Mouse (Mus musculus): ENCODE measurements around the gene Them5.

The Them5 gene

GRCm38 (mm10) chr3:94372641-94373040 lies 30.7 kb downstream of the Them5 start, which contains the start of gene Rorc:
TSS of gene Rorc (plus strand) at chr3:94372794.
- DNase-seq: peak; percentile 62 to 68

- DNase-seq: peak in 1 of 2 experiments; percentile 62
Measured at GRCm38 (mm10) chr3:94373090-94373489, 31.2 kb downstream of the Them5 start.

GRCm38 (mm10) chr3:94373597-94374011 lies 31.7 kb downstream of the Them5 start:
- peak; percentile 92 to 94 for DNase-seq

- DNase-seq: peak; percentile 47 to 48
Measured at GRCm38 (mm10) chr3:94374636-94375035, 32.7 kb downstream of the Them5 start.

- DNase-seq: peak in 1 of 2 experiments; percentile 51
Measured at GRCm38 (mm10) chr3:94375146-94375545, 33.2 kb downstream of the Them5 start.

- DNase-seq: no peak
Measured at GRCm38 (mm10) chr3:94375861-94376260, 34.0 kb downstream of the Them5 start.

GRCm38 (mm10) chr3:94377028-94377923 lies 35.4 kb downstream of the Them5 start:
- no peak for DNase-seq

GRCm38 (mm10) chr3:94379831-94380510 lies 38.1 kb downstream of the Them5 start:
- DNase-seq: no peak

- no peak for DNase-seq
Measured at GRCm38 (mm10) chr3:94382308-94382707, 40.4 kb downstream of the Them5 start.

- no peak for DNase-seq
Measured at GRCm38 (mm10) chr3:94383476-94383875, 41.6 kb downstream of the Them5 start.

- DNase-seq: no peak
Measured at GRCm38 (mm10) chr3:94386671-94387070, 44.8 kb downstream of the Them5 start.

GRCm38 (mm10) chr3:94387391-94387790 lies 45.5 kb downstream of the Them5 start:
- no peak for DNase-seq

GRCm38 (mm10) chr3:94388047-94388446 lies 46.1 kb downstream of the Them5 start:
- DNase-seq: no peak

GRCm38 (mm10) chr3:94389420-94389819 lies 47.5 kb downstream of the Them5 start:
- DNase-seq: no peak

GRCm38 (mm10) chr3:94391001-94391400 lies 49.1 kb downstream of the Them5 start:
- peak; percentile 90 for DNase-seq

- DNase-seq: no peak
Measured at GRCm38 (mm10) chr3:94392128-94392527, 50.2 kb downstream of the Them5 start.

GRCm38 (mm10) chr3:94393049-94393448 lies 51.1 kb downstream of the Them5 start:
- DNase-seq: no peak

- DNase-seq: no peak
Measured at GRCm38 (mm10) chr3:94396336-94396735, 54.4 kb downstream of the Them5 start.

GRCm38 (mm10) chr3:94396851-94397250 lies 55.0 kb downstream of the Them5 start:
- no peak for DNase-seq
